ENCODE assay signal across 16 mouse cellular contexts in genomic region chr14:121547745-121548144, GRCm38 (mm10). TPM values are rescaled to one million over a fixed set of nuclear protein-coding genes. Genes with fewer than 3 reads are reported as not detected.
DNase-seq lines count a peak whose midpoint lies in the region; ATAC-seq and TF ChIP-seq lines count a peak whose summit lies in the region.
"Had no signal": no experiment of that assay in that cellular context is flagged by ENCODE, and none has a peak within 500 bp of the region (broad histone marks: within the 10 kb centered on the region; RNA-seq: fewer than 3 reads in every experiment).

No protein-coding gene starts in this region.

- DNase-seq in lung, embryonic 14.5 days: peak; percentile 72
- DNase-seq in lung, postnatal 4 days: no peak
- peak; percentile 66 for DNase-seq in embryo, embryonic 10 days (ENCODE audit: low spot score)
- DNase-seq in kidney, postnatal 10 days: peak; percentile 67
- peak; percentile 40 for DNase-seq in mesoderm, embryonic 11.5 days (ENCODE audit: low read depth, low spot score)
- DNase-seq in spleen, adult 18-20 months: no peak
- DNase-seq: cerebellum, postnatal 14 days; thymus, adult 2 months had no signal

- H3K4me1 ChIP-seq in lung, embryonic 14.5 days (ENCODE audit: insufficient read depth): peaks cover 9% of the 10 kb centered on the region
- H3K4me1 ChIP-seq: hindbrain, embryonic 15.5 days; midbrain, embryonic 12.5 days had no signal

- 47% methylated on average over 7 of the region's 7 CpGs for WGBS in lung, embryonic 14.5 days

- peak; percentile 13; the same call in 1 of the 2 replicates for ATAC-seq in lung, embryonic 14.5 days (ENCODE audit: insufficient read depth)
- no peak for ATAC-seq in erythroid progenitor cell, adult 5-6 weeks (replicated peaks; ENCODE audit: low FRiP score, poor library complexity, severe bottlenecking)

- TF ChIP-seq CTCF in lung, embryonic 14.5 days (IDR thresholded peaks at IDR 0.05; ENCODE audit: low read depth): no peak

- H3K36me3 ChIP-seq in lung, embryonic 14.5 days (ENCODE audit: insufficient read depth): peaks cover 11% of the 10 kb centered on the region; the same call in 1 of the 2 replicates
- H3K36me3 ChIP-seq: midbrain, embryonic 12.5 days had no signal

- H3K27ac ChIP-seq in lung, embryonic 14.5 days (ENCODE audit: low read depth): peak overlapping the region; percentile 78
- H3K27ac ChIP-seq: hindbrain, embryonic 15.5 days; midbrain, embryonic 12.5 days had no signal

- H3K27me3 ChIP-seq in lung, embryonic 14.5 days (ENCODE audit: insufficient read depth, low read length): no peaks in the 10 kb centered on the region
- H3K27me3 ChIP-seq: hindbrain, embryonic 15.5 days; midbrain, embryonic 12.5 days had no signal

- no peak overlapping the region for H3K4me2 ChIP-seq in lung, embryonic 14.5 days
- H3K4me2 ChIP-seq: hindbrain, embryonic 15.5 days; midbrain, embryonic 12.5 days had no signal

- no peak overlapping the region for H3K9ac ChIP-seq in lung, embryonic 14.5 days
- H3K9ac ChIP-seq: hindbrain, embryonic 15.5 days; midbrain, embryonic 12.5 days had no signal

- no peaks in the 10 kb centered on the region for H3K9me3 ChIP-seq in lung, embryonic 14.5 days (ENCODE audit: low read depth, low read length)
- H3K9me3 ChIP-seq: G1E; hindbrain, embryonic 15.5 days; midbrain, embryonic 12.5 days had no signal

- H3K4me3 ChIP-seq in lung, embryonic 14.5 days (ENCODE audit: low read depth, low read length): no peak overlapping the region
- H3K4me3 ChIP-seq: hindbrain, embryonic 15.5 days; midbrain, embryonic 12.5 days had no signal

RNA-seq across cellular contexts. Expression of gene Slc15a1, which starts 42.7 kb away (rescaled TPM):
- polyA plus RNA-seq in lung, embryonic 14.5 days (2014; fragmentation: Nextera tagmentation; extraction: Ambion mirVana): 0.13 and 0.14 TPM in 2 replicates
- not detected in 2 replicates for total RNA-seq in erythroid progenitor cell, adult 5-6 weeks (2015; ENCODE audit: low replicate concordance)
- not detected in 2 replicates for total RNA-seq in erythroid progenitor cell, adult 5-6 weeks (2017; ENCODE audit: low replicate concordance)
- total RNA-seq: left cerebral cortex, adult 18-20 months; liver, adult 2 months had no signal
- polyA plus RNA-seq: G1E; liver, adult 2 months; midbrain, embryonic 12.5 days; neural tube, embryonic 14.5 days; spleen, adult 2 months had no signal

Comparison
In these comparisons a context has a peak if more than half of its experiments do, and no peak if none do; other contexts are left out.
1. DNase-seq: peak in lung, embryonic 14.5 days (single experiment), embryo, embryonic 10 days (single experiment), kidney, postnatal 10 days (single experiment) and mesoderm, embryonic 11.5 days (single experiment); none in lung, postnatal 4 days (0 of 2) and spleen, adult 18-20 months (0 of 2).